Mouse (Mus musculus) ES-Bruce4 (cell line): ENCODE measurements around the gene Il3ra. TPM values are rescaled to one million over a fixed set of nuclear protein-coding genes. Genes with fewer than 3 reads are reported as not detected.

Source experiments
- H3K27ac ChIP-seq: 2 replicates; pipeline ENCODE4 v1.5.1; 2012; ENCODE audit warnings: low read length, inconsistent platforms; ENCODE audit not compliant: insufficient read depth
- H3K27me3 ChIP-seq: 2 replicates; pipeline ENCODE4 v1.6.1; 2012; ENCODE audit warnings: mild to moderate bottlenecking, low read length, inconsistent platforms; ENCODE audit not compliant: control insufficient read depth, poor library complexity, insufficient read depth, severe bottlenecking
- H3K36me3 ChIP-seq: 2 replicates; pipeline ENCODE4 v1.6.1; 2012; ENCODE audit warnings: inconsistent platforms, mild to moderate bottlenecking, low read length, moderate library complexity; ENCODE audit not compliant: control insufficient read depth, poor library complexity, insufficient read depth, severe bottlenecking
- H3K4me1 ChIP-seq: one replicate; pipeline ENCODE4 v1.8.1; 2011; ENCODE audit warnings: low read length; ENCODE audit not compliant: control insufficient read depth, insufficient read depth
- H3K4me3 ChIP-seq: 2 replicates; pipeline ENCODE4 v1.5.1; 2011; ENCODE audit warnings: low read depth, mild to moderate bottlenecking, low read length
- H3K9ac ChIP-seq: 2 replicates; pipeline ENCODE4 v1.6.1; 2012; ENCODE audit warnings: low read depth, mild to moderate bottlenecking, inconsistent platforms; ENCODE audit not compliant: poor library complexity, severe bottlenecking
- H3K9me3 ChIP-seq: replicated peaks from 2 replicates; pipeline ENCODE4 v1.6.1; 2012; ENCODE audit warnings: mild to moderate bottlenecking, low read length, inconsistent platforms; ENCODE audit not compliant: control insufficient read depth, poor library complexity, insufficient read depth, severe bottlenecking
- CTCF ChIP-seq: IDR thresholded peaks from one replicate; pipeline ENCODE4 v1.8.1; 2011; ENCODE audit warnings: low read depth, low read length
- EP300 ChIP-seq: IDR thresholded peaks from 2 replicates; pipeline ENCODE4 v1.6.1; 2011; ENCODE audit warnings: low read depth, low read length; ENCODE audit not compliant: insufficient read depth
- POLR2A ChIP-seq: IDR thresholded peaks from one replicate; pipeline ENCODE4 v1.8.1; 2011; ENCODE audit warnings: low read length; ENCODE audit not compliant: insufficient read depth
- polyA plus RNA-seq: library from polyadenylated mRNA; stranded (reverse); fragments of >200 nt; gene quantifications from 2 replicates; pipeline ENCODE4 v1.2.4, GENCODE M21; 2011; ENCODE audit warnings: low read depth; ENCODE audit not compliant: missing spikeins, insufficient read depth, insufficient read length

The Il3ra gene
- polyA plus RNA-seq, result 7.0 and 11.8 TPM in 2 replicates

GRCm38 (mm10) chr14:14345948-14346812, at the start of gene Il3ra:
Il3ra (plus strand) TSS chr14:14346275.
- TF ChIP-seq CTCF (no peak), EP300 (no peak), POLR2A (peak; percentile 6)
- H3K4me1 ChIP-seq, result no peaks in the 10 kb centered on the region
- H3K27me3 ChIP-seq, result no peaks in the 10 kb centered on the region
- H3K36me3 ChIP-seq, result no peaks in the 10 kb centered on the region
- peak within 1 kb of the TSS; percentile 72 for H3K4me3 ChIP-seq
- H3K27ac ChIP-seq, result peak within 1 kb of the TSS; percentile 31
- peak within 1 kb of the TSS; percentile 69 for H3K9ac ChIP-seq
- peaks cover 10% of the 10 kb centered on the region; the same call in 1 of the 2 replicates for H3K9me3 ChIP-seq

- H3K4me1 ChIP-seq, result no peaks in the 10 kb centered on the region
- H3K9ac ChIP-seq, result peak overlapping the region; percentile 29
- no peaks in the 10 kb centered on the region for H3K36me3 ChIP-seq
- peak overlapping the region; percentile 9; the same call in 1 of the 2 replicates for H3K27ac ChIP-seq
- peak overlapping the region; percentile 84 for H3K4me3 ChIP-seq
- TF ChIP-seq POLR2A, result no peak
- TF ChIP-seq EP300, result no peak
- no peak for TF ChIP-seq CTCF
- no peaks in the 10 kb centered on the region for H3K27me3 ChIP-seq
- no peaks in the 10 kb centered on the region for H3K9me3 ChIP-seq
Observed at GRCm38 (mm10) chr14:14308938-14309337, 37.1 kb upstream of the Il3ra start.

GRCm38 (mm10) chr14:14309416-14309815, 36.7 kb upstream of the Il3ra start:
- H3K27me3 ChIP-seq, result no peaks in the 10 kb centered on the region
- no peaks in the 10 kb centered on the region for H3K36me3 ChIP-seq
- no peaks in the 10 kb centered on the region for H3K9me3 ChIP-seq
- H3K4me3 ChIP-seq, result peak overlapping the region; percentile 84
- TF ChIP-seq POLR2A (no peak), EP300 (no peak), CTCF (no peak)
- no peaks in the 10 kb centered on the region for H3K4me1 ChIP-seq
- peak overlapping the region; percentile 29 for H3K9ac ChIP-seq
- H3K27ac ChIP-seq, result peak overlapping the region; percentile 9; the same call in 1 of the 2 replicates

- H3K9me3 ChIP-seq, result no peaks in the 10 kb centered on the region
- H3K4me3 ChIP-seq, result no peak within 1 kb of the TSS
- no peak for TF ChIP-seq CTCF
- no peak for TF ChIP-seq POLR2A
- no peak for TF ChIP-seq EP300
- no peak within 1 kb of the TSS for H3K9ac ChIP-seq
- H3K4me1 ChIP-seq, result no peaks in the 10 kb centered on the region
- no peak within 1 kb of the TSS for H3K27ac ChIP-seq
- H3K27me3 ChIP-seq, result no peaks in the 10 kb centered on the region
- H3K36me3 ChIP-seq, result no peaks in the 10 kb centered on the region
Observed at GRCm38 (mm10) chr14:14322528-14322927, 23.5 kb upstream of the Il3ra start, which contains the start of gene Olfr31. Olfr31 (plus strand) TSS chr14:14322828.

DNA sequence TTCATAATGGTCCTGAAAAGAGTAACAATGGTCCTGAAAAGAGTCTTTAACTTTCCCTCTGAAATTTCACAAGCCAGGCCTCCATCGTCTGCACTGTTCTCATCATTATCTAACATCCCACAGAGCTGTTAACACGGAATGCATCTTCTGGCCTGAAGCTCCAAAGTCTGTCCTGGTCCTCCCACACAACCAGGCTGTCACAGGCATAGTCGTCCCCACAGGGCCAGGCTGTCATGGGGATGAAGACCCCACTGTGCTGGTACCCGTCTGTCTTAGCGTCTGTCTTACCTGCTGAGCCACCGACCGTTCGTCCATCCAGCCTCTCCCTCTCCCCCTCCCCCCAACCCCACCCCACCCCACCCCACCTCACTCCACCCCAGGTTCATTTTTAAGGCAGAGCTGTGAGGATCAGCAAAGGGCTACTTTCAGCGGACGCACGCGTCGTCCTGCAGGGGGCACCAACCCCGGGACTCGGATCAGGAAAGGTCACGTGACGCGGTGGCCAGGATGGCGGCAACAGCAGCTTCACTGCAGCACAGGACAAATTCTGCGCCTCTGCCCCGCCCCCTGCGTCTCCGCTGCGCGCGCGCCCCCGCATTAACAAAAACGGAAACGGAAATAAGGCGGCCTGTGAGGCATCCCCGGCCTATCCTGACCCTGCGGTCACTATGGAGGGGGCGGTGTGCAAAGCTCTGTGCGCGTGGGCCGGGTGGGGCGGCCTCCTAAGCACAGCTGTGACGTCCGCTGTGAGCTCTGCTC, 783 bp upstream of the Il3ra start:
- no peaks in the 10 kb centered on the region for H3K27me3 ChIP-seq
- H3K9me3 ChIP-seq, result peaks cover 10% of the 10 kb centered on the region; the same call in 1 of the 2 replicates
- H3K4me3 ChIP-seq, result peak overlapping the region; percentile 72
- no peak overlapping the region for H3K27ac ChIP-seq
- no peaks in the 10 kb centered on the region for H3K4me1 ChIP-seq
- H3K9ac ChIP-seq, result peak overlapping the region; percentile 69
- TF ChIP-seq POLR2A (no peak), EP300 (peak; percentile 38; the same call in 1 of the 2 replicates), CTCF (peak; percentile 70)
- no peaks in the 10 kb centered on the region for H3K36me3 ChIP-seq
